Mouse (Mus musculus): ENCODE measurements around the gene Bmpr1a. TPM values are rescaled to one million over a fixed set of nuclear protein-coding genes. Genes with fewer than 3 reads are reported as not detected.
"Not testable (repeated sequence)": the region's sequence is repeated elsewhere in the genome, so short reads cannot be mapped to it uniquely, and the experiment has no call there.

The Bmpr1a gene
- total RNA-seq, 1 experiment from 2014 or later: 0.32 TPM

GRCm38 (mm10) chr14:34400021-34400420 is 103.1 kb downstream of the Bmpr1a start:
- no peak for ATAC-seq (replicated peaks; ENCODE audit: low read depth, poor library complexity, severe bottlenecking)

GRCm38 (mm10) chr14:34399301-34399700 is 103.8 kb downstream of the Bmpr1a start:
- ATAC-seq (replicated peaks; ENCODE audit: low read depth, poor library complexity, severe bottlenecking): no peak

GRCm38 (mm10) chr14:34398901-34399300 is 104.2 kb downstream of the Bmpr1a start:
- ATAC-seq (replicated peaks; ENCODE audit: low read depth, poor library complexity, severe bottlenecking): no peak

- no peak for ATAC-seq (replicated peaks; ENCODE audit: low read depth, poor library complexity, severe bottlenecking)
Observed at GRCm38 (mm10) chr14:34397871-34398270, 105.3 kb downstream of the Bmpr1a start.

- no peak for ATAC-seq (replicated peaks; ENCODE audit: low read depth, poor library complexity, severe bottlenecking)
Observed at GRCm38 (mm10) chr14:34393295-34393694, 109.8 kb downstream of the Bmpr1a start.

GRCm38 (mm10) chr14:34382921-34383704 is 120.0 kb downstream of the Bmpr1a start:
- no peak for ATAC-seq (replicated peaks; ENCODE audit: low read depth, poor library complexity, severe bottlenecking)

GRCm38 (mm10) chr14:34378560-34379331 is 124.4 kb downstream of the Bmpr1a start:
- ATAC-seq (replicated peaks; ENCODE audit: low read depth, poor library complexity, severe bottlenecking): no peak

- ATAC-seq (replicated peaks; ENCODE audit: low read depth, poor library complexity, severe bottlenecking): no peak
Observed at GRCm38 (mm10) chr14:34377121-34377520, 126.0 kb downstream of the Bmpr1a start.

- ATAC-seq (replicated peaks; ENCODE audit: low read depth, poor library complexity, severe bottlenecking): no peak
Observed at GRCm38 (mm10) chr14:34375941-34376340, 127.2 kb downstream of the Bmpr1a start.

- ATAC-seq (replicated peaks; ENCODE audit: low read depth, poor library complexity, severe bottlenecking): no peak
Observed at GRCm38 (mm10) chr14:34375415-34375904, 127.7 kb downstream of the Bmpr1a start, which contains the start of gene Mmrn2. Gene Mmrn2 (plus strand): TSS chr14:34375465.

- ATAC-seq (replicated peaks; ENCODE audit: low read depth, poor library complexity, severe bottlenecking): no peak
Observed at GRCm38 (mm10) chr14:34374577-34374976, 128.6 kb downstream of the Bmpr1a start, which contains the start of gene Sncg. Gene Sncg (minus strand): TSS chr14:34374789.

GRCm38 (mm10) chr14:34373581-34373980 is 129.6 kb downstream of the Bmpr1a start:
- no peak for ATAC-seq (replicated peaks; ENCODE audit: low read depth, poor library complexity, severe bottlenecking)

GRCm38 (mm10) chr14:34372646-34373045 is 130.5 kb downstream of the Bmpr1a start:
- ATAC-seq (replicated peaks; ENCODE audit: low read depth, poor library complexity, severe bottlenecking): 0 out of 2 replicates have a peak, but pooled peaks have one; percentile 45

- no peak for ATAC-seq (replicated peaks; ENCODE audit: low read depth, poor library complexity, severe bottlenecking)
Observed at GRCm38 (mm10) chr14:34371763-34372162, 131.4 kb downstream of the Bmpr1a start.

GRCm38 (mm10) chr14:34370921-34371320 is 132.2 kb downstream of the Bmpr1a start:
- ATAC-seq (replicated peaks; ENCODE audit: low read depth, poor library complexity, severe bottlenecking): no peak

- no peak for ATAC-seq (replicated peaks; ENCODE audit: low read depth, poor library complexity, severe bottlenecking)
Observed at GRCm38 (mm10) chr14:34370203-34370602, 132.9 kb downstream of the Bmpr1a start.

- ATAC-seq (replicated peaks; ENCODE audit: low read depth, poor library complexity, severe bottlenecking): no peak
Observed at GRCm38 (mm10) chr14:34365147-34365507, 138.0 kb downstream of the Bmpr1a start.

- not testable (repeated sequence) for ATAC-seq (replicated peaks; ENCODE audit: low read depth, poor library complexity, severe bottlenecking)
Observed at GRCm38 (mm10) chr14:34364254-34365146, 138.6 kb downstream of the Bmpr1a start.

GRCm38 (mm10) chr14:34363490-34364253 is 139.5 kb downstream of the Bmpr1a start:
- peak; percentile 92 for ATAC-seq (replicated peaks; ENCODE audit: low read depth, poor library complexity, severe bottlenecking)
